Comparison of ENCODE assay signal across 12 mouse cellular contexts in the genomic region with DNA sequence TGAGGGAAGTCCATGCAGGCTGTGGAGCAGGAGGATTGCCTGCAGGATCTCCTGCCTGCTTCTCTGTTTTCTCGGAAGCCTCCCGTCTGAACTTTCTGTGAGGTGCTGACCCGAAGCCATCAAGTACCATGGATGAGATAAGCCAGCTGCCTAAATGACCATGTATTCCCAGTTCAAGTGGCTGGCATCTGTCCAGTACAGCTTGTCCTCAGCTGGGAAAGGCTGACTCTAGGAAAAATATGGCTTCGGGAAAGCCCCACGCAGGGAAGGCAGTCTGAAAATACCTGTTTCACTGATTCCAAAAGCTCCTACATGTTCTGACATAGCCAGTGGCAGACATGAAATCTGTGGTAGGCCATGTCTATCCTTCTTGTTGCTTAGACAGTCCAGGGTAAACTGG. TPM values are rescaled to one million over a fixed set of nuclear protein-coding genes. Genes with fewer than 3 reads are reported as not detected.
A peak's percentile ranks its signal among the peaks of the same experiment; 100 is the strongest.
DNase-seq lines count a peak whose midpoint lies in the region; ATAC-seq lines count a peak whose summit lies in the region.
"Had no signal": no experiment of that assay in that cellular context is flagged by ENCODE, and none has a peak within 500 bp of the region (broad histone marks: within the 10 kb centered on the region; RNA-seq: fewer than 3 reads in every experiment).

No protein-coding gene starts in this region.

- 53% methylated on average over 5 of the region's 5 CpGs for WGBS in intestine, embryonic 14.5 days
- WGBS in intestine, embryonic 15.5 days: 54% methylated on average over 5 of the region's 5 CpGs
- WGBS in heart, embryonic 12.5 days: 16% methylated on average over 5 of the region's 5 CpGs
- WGBS in kidney, embryonic 16.5 days: 25% methylated on average over 5 of the region's 5 CpGs
- WGBS in hindbrain, embryonic 11.5 days: 95% methylated on average over 5 of the region's 5 CpGs

- no peak overlapping the region for H3K27ac ChIP-seq in intestine, embryonic 14.5 days (ENCODE audit: low read depth)
- no peak overlapping the region for H3K27ac ChIP-seq in intestine, embryonic 15.5 days
- peak overlapping the region; percentile 66 for H3K27ac ChIP-seq in heart, embryonic 12.5 days (ENCODE audit: poor library complexity, severe bottlenecking)
- 0 out of 2 replicates have a peak overlapping the region, but pooled peaks have one; percentile 11 for H3K27ac ChIP-seq in kidney, embryonic 16.5 days (ENCODE audit: low read length)
- H3K27ac ChIP-seq in hindbrain, embryonic 11.5 days (ENCODE audit: low read depth, low read length): no peak overlapping the region
- H3K27ac ChIP-seq: embryonic facial prominence, embryonic 12.5 days; stomach, embryonic 15.5 days had no signal

- H3K9ac ChIP-seq in intestine, embryonic 14.5 days (ENCODE audit: low read length): no peak overlapping the region
- H3K9ac ChIP-seq in intestine, embryonic 15.5 days: no peak overlapping the region
- no peak overlapping the region for H3K9ac ChIP-seq in heart, embryonic 12.5 days
- H3K9ac ChIP-seq in kidney, embryonic 16.5 days (replicated peaks; ENCODE audit: low read length): no peak overlapping the region
- no peak overlapping the region for H3K9ac ChIP-seq in hindbrain, embryonic 11.5 days (ENCODE audit: low read depth, low read length)
- H3K9ac ChIP-seq: embryonic facial prominence, embryonic 12.5 days; stomach, embryonic 15.5 days had no signal

- H3K4me3 ChIP-seq in intestine, embryonic 14.5 days (ENCODE audit: low read depth, low read length): no peak overlapping the region
- no peak overlapping the region for H3K4me3 ChIP-seq in intestine, embryonic 15.5 days (replicated peaks)
- no peak overlapping the region for H3K4me3 ChIP-seq in heart, embryonic 12.5 days
- no peak overlapping the region for H3K4me3 ChIP-seq in kidney, embryonic 16.5 days (ENCODE audit: low read length)
- H3K4me3 ChIP-seq in hindbrain, embryonic 11.5 days (ENCODE audit: low read depth, low read length): no peak overlapping the region
- H3K4me3 ChIP-seq: embryonic facial prominence, embryonic 12.5 days; stomach, embryonic 15.5 days had no signal

- no peaks in the 10 kb centered on the region for H3K27me3 ChIP-seq in intestine, embryonic 14.5 days (replicated peaks; ENCODE audit: control insufficient read depth, insufficient read depth, low read length)
- H3K27me3 ChIP-seq in intestine, embryonic 15.5 days (replicated peaks): no peaks in the 10 kb centered on the region
- no peaks in the 10 kb centered on the region for H3K27me3 ChIP-seq in heart, embryonic 12.5 days (replicated peaks)
- no peaks in the 10 kb centered on the region for H3K27me3 ChIP-seq in kidney, embryonic 16.5 days (ENCODE audit: insufficient read depth, low read length)
- no peaks in the 10 kb centered on the region for H3K27me3 ChIP-seq in hindbrain, embryonic 11.5 days (ENCODE audit: control insufficient read depth, insufficient read depth, low read length)
- H3K27me3 ChIP-seq: embryonic facial prominence, embryonic 12.5 days; stomach, embryonic 15.5 days had no signal

- peaks cover 17% of the 10 kb centered on the region for H3K4me1 ChIP-seq in intestine, embryonic 14.5 days (replicated peaks; ENCODE audit: control insufficient read depth, insufficient read depth, low read length)
- peaks cover 14% of the 10 kb centered on the region for H3K4me1 ChIP-seq in intestine, embryonic 15.5 days (replicated peaks)
- H3K4me1 ChIP-seq in heart, embryonic 12.5 days (replicated peaks): peaks cover 45% of the 10 kb centered on the region
- peaks cover 30% of the 10 kb centered on the region for H3K4me1 ChIP-seq in kidney, embryonic 16.5 days (ENCODE audit: insufficient read depth, low read length)
- no peaks in the 10 kb centered on the region for H3K4me1 ChIP-seq in hindbrain, embryonic 11.5 days (replicated peaks; ENCODE audit: control insufficient read depth, insufficient read depth, low read length)

- H3K4me2 ChIP-seq in intestine, embryonic 14.5 days (ENCODE audit: low read length): no peak overlapping the region
- no peak overlapping the region for H3K4me2 ChIP-seq in intestine, embryonic 15.5 days (replicated peaks)
- peak overlapping the region; percentile 14 for H3K4me2 ChIP-seq in heart, embryonic 12.5 days
- no peak overlapping the region for H3K4me2 ChIP-seq in kidney, embryonic 16.5 days (replicated peaks; ENCODE audit: low read depth, low read length)
- H3K4me2 ChIP-seq in hindbrain, embryonic 11.5 days (replicated peaks; ENCODE audit: low read depth, low read length): no peak overlapping the region
- H3K4me2 ChIP-seq: embryonic facial prominence, embryonic 12.5 days; stomach, embryonic 15.5 days had no signal

- no peaks in the 10 kb centered on the region for H3K9me3 ChIP-seq in intestine, embryonic 14.5 days (ENCODE audit: control insufficient read depth, low read length)
- no peaks in the 10 kb centered on the region for H3K9me3 ChIP-seq in intestine, embryonic 15.5 days
- no peaks in the 10 kb centered on the region for H3K9me3 ChIP-seq in heart, embryonic 12.5 days (replicated peaks)
- H3K9me3 ChIP-seq in kidney, embryonic 16.5 days (ENCODE audit: low read length): no peaks in the 10 kb centered on the region
- no peaks in the 10 kb centered on the region for H3K9me3 ChIP-seq in hindbrain, embryonic 11.5 days (ENCODE audit: control insufficient read depth, low read length)
- H3K9me3 ChIP-seq: embryonic facial prominence, embryonic 12.5 days; stomach, embryonic 15.5 days had no signal

- no peak for ATAC-seq in intestine, embryonic 14.5 days (replicated peaks; ENCODE audit: low FRiP score, low TSS enrichment, low read depth)
- no peak for ATAC-seq in intestine, embryonic 15.5 days
- peak; percentile 27; the same call in 1 of the 2 replicates for ATAC-seq in heart, embryonic 12.5 days (ENCODE audit: insufficient number of reproducible peaks, low FRiP score)
- ATAC-seq in kidney, embryonic 16.5 days (ENCODE audit: low FRiP score, low TSS enrichment): no peak
- no peak for ATAC-seq in hindbrain, embryonic 11.5 days (ENCODE audit: low FRiP score)
- ATAC-seq: intestine, embryonic 16.5 days had no signal

- H3K36me3 ChIP-seq in intestine, embryonic 14.5 days (ENCODE audit: control insufficient read depth, insufficient read depth, low read length): no peaks in the 10 kb centered on the region
- no peaks in the 10 kb centered on the region for H3K36me3 ChIP-seq in intestine, embryonic 15.5 days
- H3K36me3 ChIP-seq in heart, embryonic 12.5 days: peaks cover 3% of the 10 kb centered on the region
- H3K36me3 ChIP-seq in kidney, embryonic 16.5 days (ENCODE audit: insufficient read depth, low read length): no peaks in the 10 kb centered on the region
- H3K36me3 ChIP-seq in hindbrain, embryonic 11.5 days (ENCODE audit: control insufficient read depth, insufficient read depth, low read length): no peaks in the 10 kb centered on the region
- H3K36me3 ChIP-seq: embryonic facial prominence, embryonic 12.5 days; stomach, embryonic 15.5 days had no signal

- DNase-seq in intestine, embryonic 14.5 days (ENCODE audit: low spot score): peak; percentile 51
- peak; percentile 62 to 70 for DNase-seq in lung, postnatal 4 days
- DNase-seq in hindbrain, embryonic 11.5 days (ENCODE audit: low spot score): no peak
- no peak for DNase-seq in gastrocnemius, postnatal 4 days (ENCODE audit: low spot score in 2 of 2)
- no peak for DNase-seq in thymus, postnatal 14 days

RNA-seq across cellular contexts. Expression of a gene that starts 2.6 kb away (rescaled TPM):
- polyA plus RNA-seq in intestine, embryonic 14.5 days (2014; fragmentation: Nextera tagmentation; extraction: Ambion mirVana): 1.2 and 2.3 TPM in 2 replicates
- 2.8 and 3.1 TPM in 2 replicates for polyA plus RNA-seq in intestine, embryonic 15.5 days (2015; fragmentation: Nextera tagmentation; extraction: Ambion mirVana)
- 2.2 and 2.8 TPM in 2 replicates for polyA plus RNA-seq in heart, embryonic 12.5 days (2016; fragmentation: Nextera tagmentation; extraction: Ambion mirVana)
- polyA plus RNA-seq in kidney, embryonic 16.5 days (2015; fragmentation: Nextera tagmentation; extraction: Ambion mirVana): 1.7 and 2.0 TPM in 2 replicates
- polyA plus RNA-seq in hindbrain, embryonic 11.5 days (2014; fragmentation: Nextera tagmentation; extraction: Ambion mirVana): 2.9 and 3.0 TPM in 2 replicates
- not detected for total RNA-seq in gastrocnemius, postnatal 4 days (2021)
- polyA plus RNA-seq: C2C12 had no signal

RNA-seq across cellular contexts. Expression of a gene that starts 3.0 kb away (rescaled TPM):
- 23.0 and 23.3 TPM in 2 replicates for polyA plus RNA-seq in intestine, embryonic 14.5 days (2014; fragmentation: Nextera tagmentation; extraction: Ambion mirVana)
- 48.7 and 51.8 TPM in 2 replicates for polyA plus RNA-seq in intestine, embryonic 15.5 days (2015; fragmentation: Nextera tagmentation; extraction: Ambion mirVana)
- polyA plus RNA-seq in heart, embryonic 12.5 days (2016; fragmentation: Nextera tagmentation; extraction: Ambion mirVana): 41.6 and 42.0 TPM in 2 replicates
- polyA plus RNA-seq in kidney, embryonic 16.5 days (2015; fragmentation: Nextera tagmentation; extraction: Ambion mirVana): 56.1 and 61.8 TPM in 2 replicates
- 30.2 and 31.9 TPM in 2 replicates for polyA plus RNA-seq in hindbrain, embryonic 11.5 days (2014; fragmentation: Nextera tagmentation; extraction: Ambion mirVana)
- total RNA-seq in gastrocnemius, postnatal 4 days (2021): 10 to 100 TPM; 61.5 to 66.0 TPM

RNA-seq across cellular contexts. Expression of a gene that starts 53.9 kb away (rescaled TPM):
- 22.9 and 33.3 TPM in 2 replicates for polyA plus RNA-seq in intestine, embryonic 14.5 days (2014; fragmentation: Nextera tagmentation; extraction: Ambion mirVana)
- polyA plus RNA-seq in intestine, embryonic 15.5 days (2015; fragmentation: Nextera tagmentation; extraction: Ambion mirVana): 68.3 and 73.5 TPM in 2 replicates
- 5,530 and 5,941 TPM in 2 replicates for polyA plus RNA-seq in heart, embryonic 12.5 days (2016; fragmentation: Nextera tagmentation; extraction: Ambion mirVana)
- polyA plus RNA-seq in kidney, embryonic 16.5 days (2015; fragmentation: Nextera tagmentation; extraction: Ambion mirVana): 5.1 and 9.1 TPM in 2 replicates
- 0.31 and 2.4 TPM in 2 replicates for polyA plus RNA-seq in hindbrain, embryonic 11.5 days (2014; fragmentation: Nextera tagmentation; extraction: Ambion mirVana)
- not detected for total RNA-seq in gastrocnemius, postnatal 4 days (2021)
- polyA plus RNA-seq: C2C12 had no signal

Comparison
In these comparisons a context has a peak if more than half of its experiments do, and no peak if none do; other contexts are left out.
1. DNase-seq: peak in intestine, embryonic 14.5 days (single experiment) and lung, postnatal 4 days (2 of 2); none in hindbrain, embryonic 11.5 days (single experiment), gastrocnemius, postnatal 4 days (0 of 2) and thymus, postnatal 14 days (single experiment).
2. H3K27ac ChIP-seq: peak in heart, embryonic 12.5 days (single experiment) and kidney, embryonic 16.5 days (single experiment); none in intestine, embryonic 14.5 days (single experiment), intestine, embryonic 15.5 days (single experiment) and hindbrain, embryonic 11.5 days (single experiment).
3. RNA of a gene that starts 53.9 kb away (polyA plus RNA-seq): 5,530 to 5,941 TPM in heart, embryonic 12.5 days; 68.3 to 73.5 TPM in intestine, embryonic 15.5 days, 22.9 to 33.3 TPM in intestine, embryonic 14.5 days, 5.1 to 9.1 TPM in kidney, embryonic 16.5 days and 0.31 to 2.4 TPM in hindbrain, embryonic 11.5 days; every median in the first group is over 10 times any median in the second.